Comparison of ENCODE assay signal across 9 mouse cellular contexts in the genomic region with DNA sequence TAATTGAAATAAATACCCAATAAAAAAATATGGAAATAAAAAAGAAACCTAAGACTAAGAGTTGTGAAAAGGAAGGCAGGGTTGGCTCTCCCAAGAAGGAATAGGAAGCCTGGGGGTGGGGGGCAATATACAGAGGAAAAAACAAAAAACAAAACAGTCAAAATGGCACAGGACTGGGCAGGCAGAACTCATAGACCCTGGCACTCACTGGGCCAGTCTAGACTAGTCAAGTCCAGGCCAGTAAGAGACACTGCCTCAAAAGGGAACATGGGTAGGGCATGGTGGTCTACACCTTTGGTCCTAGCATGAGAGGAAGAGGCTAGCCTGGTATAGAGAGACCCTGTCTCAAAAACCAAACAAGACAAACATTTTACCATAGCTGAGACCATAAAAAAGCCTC. TPM values are rescaled to one million over a fixed set of nuclear protein-coding genes. Genes with fewer than 3 reads are reported as not detected.
DNase-seq lines count a peak whose midpoint lies in the region; ATAC-seq lines count a peak whose summit lies in the region.
"Had no signal": no experiment of that assay in that cellular context is flagged by ENCODE, and none has a peak within 500 bp of the region (broad histone marks: within the 10 kb centered on the region; RNA-seq: fewer than 3 reads in every experiment).

No protein-coding gene starts in this region.

- DNase-seq in neural tube, embryonic 10.5 days (ENCODE audit: extremely low spot score, low spot score): no peak
- DNase-seq in midbrain, embryonic 11.5 days (ENCODE audit: low spot score, missing footprints): peak; percentile 74
- DNase-seq in cerebellum, adult 11 months: no peak
- DNase-seq in right cerebral cortex, postnatal 14 days: no peak

- no peaks in the 10 kb centered on the region for H3K9me3 ChIP-seq in hindbrain, embryonic 12.5 days (replicated peaks)
- no peaks in the 10 kb centered on the region for H3K9me3 ChIP-seq in hindbrain, embryonic 16.5 days (ENCODE audit: control insufficient read depth, low read length)
- H3K9me3 ChIP-seq in neural tube, embryonic 12.5 days: no peaks in the 10 kb centered on the region
- no peaks in the 10 kb centered on the region for H3K9me3 ChIP-seq in midbrain, embryonic 11.5 days (ENCODE audit: control insufficient read depth, low read length)
- H3K9me3 ChIP-seq: heart, embryonic 12.5 days had no signal

- no peak overlapping the region for H3K9ac ChIP-seq in hindbrain, embryonic 12.5 days
- H3K9ac ChIP-seq in hindbrain, embryonic 16.5 days (ENCODE audit: low read depth, low read length): no peak overlapping the region
- H3K9ac ChIP-seq in neural tube, embryonic 12.5 days: no peak overlapping the region
- H3K9ac ChIP-seq in midbrain, embryonic 11.5 days (ENCODE audit: low read length): no peak overlapping the region
- H3K9ac ChIP-seq: heart, embryonic 12.5 days had no signal

- no peak overlapping the region for H3K4me3 ChIP-seq in hindbrain, embryonic 12.5 days
- H3K4me3 ChIP-seq in hindbrain, embryonic 16.5 days (ENCODE audit: low read length): no peak overlapping the region
- H3K4me3 ChIP-seq in neural tube, embryonic 12.5 days: no peak overlapping the region
- H3K4me3 ChIP-seq in midbrain, embryonic 11.5 days (ENCODE audit: low read depth, low read length): no peak overlapping the region
- H3K4me3 ChIP-seq: heart, embryonic 12.5 days had no signal

- H3K4me2 ChIP-seq in hindbrain, embryonic 12.5 days (replicated peaks): no peak overlapping the region
- no peak overlapping the region for H3K4me2 ChIP-seq in hindbrain, embryonic 16.5 days (ENCODE audit: low read length)
- no peak overlapping the region for H3K4me2 ChIP-seq in neural tube, embryonic 12.5 days (replicated peaks)
- no peak overlapping the region for H3K4me2 ChIP-seq in midbrain, embryonic 11.5 days
- H3K4me2 ChIP-seq: heart, embryonic 12.5 days had no signal

- H3K4me1 ChIP-seq in hindbrain, embryonic 12.5 days: no peaks in the 10 kb centered on the region
- H3K4me1 ChIP-seq in hindbrain, embryonic 16.5 days (ENCODE audit: control insufficient read depth, insufficient read depth, low read depth, low read length): no peaks in the 10 kb centered on the region
- no peaks in the 10 kb centered on the region for H3K4me1 ChIP-seq in neural tube, embryonic 12.5 days
- no peaks in the 10 kb centered on the region for H3K4me1 ChIP-seq in midbrain, embryonic 11.5 days (ENCODE audit: control insufficient read depth, insufficient read depth, low read length)
- H3K4me1 ChIP-seq: heart, embryonic 12.5 days had no signal

- H3K27me3 ChIP-seq in hindbrain, embryonic 12.5 days: no peaks in the 10 kb centered on the region
- H3K27me3 ChIP-seq in hindbrain, embryonic 16.5 days (replicated peaks; ENCODE audit: control insufficient read depth, insufficient read depth, low read length): no peaks in the 10 kb centered on the region
- H3K27me3 ChIP-seq in neural tube, embryonic 12.5 days (replicated peaks): no peaks in the 10 kb centered on the region
- no peaks in the 10 kb centered on the region for H3K27me3 ChIP-seq in midbrain, embryonic 11.5 days (ENCODE audit: control insufficient read depth, insufficient read depth, low read length)
- H3K27me3 ChIP-seq: heart, embryonic 12.5 days had no signal

- ATAC-seq in hindbrain, embryonic 12.5 days (ENCODE audit: low FRiP score): peak; percentile 51; the same call in 1 of the 2 replicates
- ATAC-seq in hindbrain, embryonic 16.5 days: no peak
- peak; percentile 52; the same call in 1 of the 2 replicates for ATAC-seq in neural tube, embryonic 12.5 days (ENCODE audit: low FRiP score, low read depth)
- peak; percentile 66 for ATAC-seq in midbrain, embryonic 11.5 days (ENCODE audit: low FRiP score)

- H3K36me3 ChIP-seq in hindbrain, embryonic 12.5 days: no peaks in the 10 kb centered on the region
- no peaks in the 10 kb centered on the region for H3K36me3 ChIP-seq in hindbrain, embryonic 16.5 days (ENCODE audit: control insufficient read depth, insufficient read depth, low read length)
- H3K36me3 ChIP-seq in neural tube, embryonic 12.5 days: no peaks in the 10 kb centered on the region
- H3K36me3 ChIP-seq in midbrain, embryonic 11.5 days (ENCODE audit: control insufficient read depth, insufficient read depth, low read length): no peaks in the 10 kb centered on the region
- H3K36me3 ChIP-seq: heart, embryonic 12.5 days had no signal

- no peak overlapping the region for H3K27ac ChIP-seq in hindbrain, embryonic 12.5 days
- H3K27ac ChIP-seq in hindbrain, embryonic 16.5 days (ENCODE audit: low read depth, low read length): no peak overlapping the region
- no peak overlapping the region for H3K27ac ChIP-seq in neural tube, embryonic 12.5 days
- no peak overlapping the region for H3K27ac ChIP-seq in midbrain, embryonic 11.5 days (ENCODE audit: low read depth, low read length)

RNA-seq across cellular contexts. Expression of a gene that starts 26.6 kb away (rescaled TPM):
- polyA plus RNA-seq in hindbrain, embryonic 12.5 days (2016; fragmentation: Nextera tagmentation; extraction: Ambion mirVana): 592 and 633 TPM in 2 replicates
- 356 and 367 TPM in 2 replicates for polyA plus RNA-seq in hindbrain, embryonic 16.5 days (2015; fragmentation: Nextera tagmentation; extraction: Ambion mirVana)
- polyA plus RNA-seq in neural tube, embryonic 12.5 days (2016; fragmentation: Nextera tagmentation; extraction: Ambion mirVana): 600 and 615 TPM in 2 replicates
- 835 and 887 TPM in 2 replicates for polyA plus RNA-seq in midbrain, embryonic 11.5 days (2014; fragmentation: Nextera tagmentation; extraction: Ambion mirVana)

RNA-seq across cellular contexts. Expression of a gene that starts 26.8 kb away (rescaled TPM):
- 0.14 and 0.30 TPM in 2 replicates for polyA plus RNA-seq in hindbrain, embryonic 12.5 days (2016; fragmentation: Nextera tagmentation; extraction: Ambion mirVana)
- polyA plus RNA-seq in hindbrain, embryonic 16.5 days (2015; fragmentation: Nextera tagmentation; extraction: Ambion mirVana): 0.10 and 0.19 TPM in 2 replicates
- 0.26 TPM in 1 of 2 replicates, not detected in the other for polyA plus RNA-seq in neural tube, embryonic 12.5 days (2016; fragmentation: Nextera tagmentation; extraction: Ambion mirVana)
- polyA plus RNA-seq in midbrain, embryonic 11.5 days (2014; fragmentation: Nextera tagmentation; extraction: Ambion mirVana): 0.08 TPM in 1 of 2 replicates, not detected in the other
- polyA plus RNA-seq: inflammation-experienced regulatory T-cells, adult 6 months had no signal

RNA-seq across cellular contexts. Expression of a gene that starts 43.8 kb away (rescaled TPM):
- polyA plus RNA-seq in hindbrain, embryonic 12.5 days (2016; fragmentation: Nextera tagmentation; extraction: Ambion mirVana): 23.2 and 25.6 TPM in 2 replicates
- polyA plus RNA-seq in hindbrain, embryonic 16.5 days (2015; fragmentation: Nextera tagmentation; extraction: Ambion mirVana): 20.0 and 20.8 TPM in 2 replicates
- polyA plus RNA-seq in neural tube, embryonic 12.5 days (2016; fragmentation: Nextera tagmentation; extraction: Ambion mirVana): 26.0 and 27.2 TPM in 2 replicates
- 42.1 and 42.2 TPM in 2 replicates for polyA plus RNA-seq in midbrain, embryonic 11.5 days (2014; fragmentation: Nextera tagmentation; extraction: Ambion mirVana)

RNA-seq across cellular contexts. Expression of a gene that starts 53.2 kb away (rescaled TPM):
- polyA plus RNA-seq in hindbrain, embryonic 12.5 days (2016; fragmentation: Nextera tagmentation; extraction: Ambion mirVana): 8.5 and 9.1 TPM in 2 replicates
- 2.8 and 3.7 TPM in 2 replicates for polyA plus RNA-seq in hindbrain, embryonic 16.5 days (2015; fragmentation: Nextera tagmentation; extraction: Ambion mirVana)
- polyA plus RNA-seq in neural tube, embryonic 12.5 days (2016; fragmentation: Nextera tagmentation; extraction: Ambion mirVana): 5.0 and 5.2 TPM in 2 replicates
- 7.1 and 7.6 TPM in 2 replicates for polyA plus RNA-seq in midbrain, embryonic 11.5 days (2014; fragmentation: Nextera tagmentation; extraction: Ambion mirVana)
